Mouse (Mus musculus): ENCODE results near the gene Stab2.

Gene Stab2

DNA sequence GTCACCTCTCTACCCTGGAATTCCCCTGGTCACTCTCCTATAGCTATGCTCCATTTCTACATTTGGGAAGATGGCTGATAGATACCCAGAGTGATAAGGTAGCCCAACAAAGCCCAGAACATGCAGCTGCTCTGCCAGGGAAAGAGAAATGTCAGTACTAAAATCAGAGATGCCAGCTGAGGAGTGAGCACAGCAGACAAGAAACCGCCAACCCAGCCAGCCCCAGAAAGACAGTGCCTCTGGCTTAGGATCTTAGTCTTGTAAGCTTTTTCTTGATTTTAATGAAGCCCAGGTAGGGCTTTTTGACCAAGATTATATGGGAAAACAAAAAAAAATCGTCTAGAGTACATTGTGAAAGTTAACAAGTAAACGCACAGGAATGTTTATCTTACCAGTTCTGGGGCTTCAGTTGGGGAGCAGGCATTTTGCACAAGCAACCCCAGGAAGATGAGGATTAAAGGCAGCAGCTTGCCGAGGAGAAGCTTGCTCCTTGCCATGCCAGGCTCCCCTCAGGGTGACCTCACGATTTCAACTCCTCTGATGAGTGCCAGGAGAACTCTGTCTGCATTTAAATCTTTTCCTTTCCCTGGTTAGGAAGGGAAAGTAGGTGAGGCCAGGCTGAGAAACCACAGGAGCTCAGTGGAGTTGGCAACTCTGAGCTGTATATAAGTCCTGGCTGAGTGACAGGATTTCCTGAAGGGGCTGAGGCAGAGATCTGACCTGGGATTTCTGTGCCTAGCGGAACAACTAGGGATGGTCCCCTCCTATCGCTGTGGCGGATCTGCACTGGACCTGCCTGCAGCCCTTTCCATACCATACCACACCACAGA is at the start of gene Stab2:
Stab2 (minus strand) TSS at position 641 of the 830 bp plus-strand sequence.
- DNase-seq, result no peak

GRCm38 (mm10) chr10:87051714-87052113 is 43.9 kb upstream of the Stab2 start:
- DNase-seq, result no peak

DNA sequence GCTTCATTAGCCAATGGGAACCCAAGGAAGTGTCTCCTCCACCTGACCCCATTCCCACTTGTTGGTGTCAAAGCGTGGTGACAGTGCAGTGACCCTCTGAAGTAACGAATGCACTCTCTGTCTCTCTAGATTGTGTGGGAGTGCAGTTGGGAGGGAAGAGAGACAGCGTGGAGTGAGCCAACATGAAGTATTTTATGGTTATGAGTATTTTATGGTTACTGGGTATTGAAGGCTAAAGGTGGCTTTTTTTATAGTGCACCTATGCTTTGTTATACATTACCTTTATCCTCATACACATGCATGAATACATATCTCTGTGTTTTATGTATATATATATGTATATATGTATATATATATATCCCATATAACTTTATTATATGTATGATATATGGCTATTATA is 41.4 kb upstream of the Stab2 start:
- DNase-seq, result no peak

DNA sequence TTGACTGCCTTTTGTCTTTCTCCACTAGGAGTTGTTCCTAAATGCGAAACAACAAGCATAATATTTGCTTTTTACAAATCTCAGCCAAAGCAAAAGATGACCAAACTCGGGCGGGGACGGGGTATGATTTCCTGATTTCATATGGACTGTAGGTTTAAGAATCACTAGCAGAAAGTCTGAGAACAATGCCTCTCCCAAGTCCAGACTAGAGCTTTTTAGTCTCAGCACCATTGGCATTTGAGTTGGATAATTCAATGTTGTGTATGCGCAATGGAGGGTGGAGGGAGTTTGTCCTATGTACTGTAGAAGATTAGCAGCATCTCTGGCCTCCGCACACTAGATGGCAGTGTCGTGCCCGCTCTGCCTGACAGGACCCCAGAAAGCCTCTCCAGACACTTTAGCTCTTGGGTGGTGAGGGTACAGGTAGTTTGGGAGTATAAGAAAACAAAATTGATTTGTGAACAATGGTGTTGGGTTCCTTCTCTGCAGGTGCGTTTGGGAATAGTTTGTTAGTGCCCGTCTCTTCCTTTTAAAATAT is 39.2 kb upstream of the Stab2 start:
- DNase-seq, result no peak

DNA sequence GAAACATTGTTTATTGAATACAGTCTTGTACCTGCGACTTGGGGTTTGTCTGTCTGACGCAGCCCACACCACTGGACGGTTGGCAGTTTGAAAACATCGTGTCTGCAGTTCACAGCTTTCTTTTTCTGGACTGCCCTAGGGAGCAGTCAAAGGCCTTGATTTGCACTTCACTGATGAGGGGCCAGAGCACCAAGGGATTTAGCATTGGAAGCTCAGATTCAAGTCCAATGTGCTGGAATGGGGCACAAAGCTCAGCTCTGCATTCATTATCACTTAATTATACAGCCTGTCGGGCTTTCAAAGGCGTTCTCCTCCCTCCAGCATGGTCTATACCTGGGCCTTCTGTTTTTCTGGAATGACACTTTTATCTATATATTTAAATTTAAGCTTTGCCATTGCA is 38.6 kb upstream of the Stab2 start:
- no peak for DNase-seq

DNA sequence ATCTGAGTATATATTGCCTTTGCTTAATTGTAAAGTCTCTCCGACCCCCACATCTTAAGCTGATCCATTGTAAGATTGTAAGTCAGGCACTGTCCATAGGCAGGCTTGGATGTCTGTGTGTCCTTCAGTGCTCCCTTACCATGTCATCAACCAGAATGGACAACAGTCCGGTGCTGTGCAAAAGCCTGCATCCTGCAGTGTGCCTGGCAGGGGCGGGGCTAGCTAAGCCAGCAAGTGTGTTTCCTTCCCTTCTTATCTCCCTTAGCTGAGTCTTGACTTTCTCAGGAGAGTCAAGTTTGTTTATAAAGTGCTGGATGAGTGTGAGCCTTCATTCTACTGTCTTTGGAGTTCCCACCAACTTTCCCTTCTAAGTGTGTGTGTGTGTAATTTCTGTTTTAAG is 37.4 kb upstream of the Stab2 start:
- DNase-seq, result no peak

DNA sequence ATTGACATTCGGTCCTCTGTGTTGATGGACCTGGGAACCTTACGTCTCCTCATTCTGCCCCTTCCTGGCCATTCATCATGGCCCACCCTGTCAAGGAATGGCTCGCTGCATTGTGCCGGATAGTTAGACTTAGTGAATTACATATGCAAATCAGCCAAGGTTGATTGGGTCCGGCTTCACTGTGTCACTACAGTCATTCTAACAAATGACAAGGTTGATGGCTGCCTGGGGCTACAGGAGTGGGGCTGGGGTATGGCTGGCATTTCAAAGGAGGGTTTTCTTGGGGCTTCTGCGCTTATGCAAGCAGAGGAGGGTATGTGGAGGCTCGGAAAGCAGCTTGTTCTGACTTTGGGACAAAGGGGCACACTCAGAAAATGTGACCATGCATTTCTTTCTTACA is 33.4 kb upstream of the Stab2 start:
- DNase-seq, result no peak

- DNase-seq, result no peak
Observed at GRCm38 (mm10) chr10:87039800-87040199, 32.0 kb upstream of the Stab2 start.

- no peak for DNase-seq
Observed at GRCm38 (mm10) chr10:87039340-87039739, 31.5 kb upstream of the Stab2 start.

- no peak for DNase-seq
Observed at GRCm38 (mm10) chr10:87037062-87037461, 29.2 kb upstream of the Stab2 start.

DNA sequence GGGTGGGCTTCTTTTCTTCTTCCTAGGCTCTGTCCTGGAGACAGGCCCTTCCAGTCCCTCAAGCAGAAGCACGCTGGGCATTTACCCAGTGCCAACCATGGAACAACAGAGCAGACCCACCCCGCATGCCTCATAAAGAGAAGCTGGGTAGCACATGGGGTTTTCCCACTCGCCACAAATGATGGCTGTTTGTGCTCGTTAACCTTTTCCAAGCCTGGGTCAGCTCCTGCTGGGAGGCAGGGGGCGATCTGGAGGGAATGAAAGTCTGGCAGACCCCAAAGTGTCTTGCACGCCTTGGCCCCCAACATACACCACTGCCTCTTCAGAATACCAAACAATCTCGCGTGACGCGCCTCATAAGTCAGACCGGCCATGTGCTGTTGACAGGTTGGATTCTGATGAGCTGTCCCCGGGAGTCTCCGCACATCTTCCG is 28.5 kb upstream of the Stab2 start:
- no peak for DNase-seq

DNA sequence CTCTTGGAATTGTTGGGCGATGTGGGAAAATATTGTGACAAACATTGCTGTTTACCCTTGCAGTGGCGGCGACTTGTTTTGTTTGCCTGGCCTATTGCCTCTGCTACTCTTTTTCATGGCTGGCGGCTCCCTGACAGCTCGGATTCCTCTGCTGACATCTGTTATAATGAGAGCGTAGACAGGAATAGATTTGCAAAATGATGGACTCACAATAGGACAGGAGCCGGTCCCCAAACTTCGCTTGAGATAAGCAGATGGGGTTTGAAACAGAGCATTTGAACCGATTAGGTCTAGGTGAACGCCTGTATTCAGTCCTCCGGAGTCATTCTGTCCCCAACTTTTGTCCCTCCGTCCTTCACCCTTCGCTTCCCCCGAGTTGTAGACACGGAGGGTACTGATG is 28.0 kb upstream of the Stab2 start:
- DNase-seq, result no peak

DNA sequence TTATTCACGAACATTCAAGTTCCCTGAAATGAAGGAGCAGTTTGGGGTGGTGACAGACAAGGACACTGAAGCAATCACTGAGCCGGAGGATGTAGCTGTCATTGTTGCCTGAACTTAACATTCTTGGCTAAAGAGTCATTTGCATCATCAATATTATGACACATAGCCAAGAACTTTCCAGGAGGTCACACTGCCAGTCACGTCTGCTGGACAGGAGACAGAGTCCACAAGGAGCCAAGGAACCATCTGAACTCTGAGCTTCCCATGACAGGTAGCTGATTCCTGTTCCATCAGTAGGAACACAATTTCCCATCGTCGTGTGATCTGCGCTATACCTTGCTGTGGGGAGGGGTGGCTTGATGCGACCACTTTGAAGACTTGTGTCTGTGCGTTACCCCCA is 24.9 kb upstream of the Stab2 start:
- no peak for DNase-seq

DNA sequence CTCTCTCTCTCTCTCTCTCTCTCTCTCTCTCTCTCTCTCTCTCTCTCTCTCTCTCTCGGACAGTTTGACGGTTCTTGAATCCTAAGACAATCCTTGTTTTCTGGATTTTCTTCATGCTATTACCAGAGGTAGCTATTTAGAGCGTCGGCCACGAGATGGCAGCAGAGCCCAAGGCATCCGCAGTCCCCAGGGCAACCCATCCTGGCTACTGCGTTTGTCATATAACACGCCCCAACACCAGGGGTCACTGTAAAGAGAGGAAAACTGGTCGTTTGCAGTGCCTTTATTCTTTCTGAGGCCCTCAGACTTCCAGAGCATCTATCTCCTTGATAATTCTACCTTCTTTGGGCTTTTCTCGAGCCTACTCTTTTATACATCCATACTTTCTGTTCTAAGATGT is 17.1 kb upstream of the Stab2 start:
- peak; percentile 75 to 90 for DNase-seq

GRCm38 (mm10) chr10:87020711-87021110 is 12.9 kb upstream of the Stab2 start:
- peak; percentile 18 to 72 for DNase-seq

DNA sequence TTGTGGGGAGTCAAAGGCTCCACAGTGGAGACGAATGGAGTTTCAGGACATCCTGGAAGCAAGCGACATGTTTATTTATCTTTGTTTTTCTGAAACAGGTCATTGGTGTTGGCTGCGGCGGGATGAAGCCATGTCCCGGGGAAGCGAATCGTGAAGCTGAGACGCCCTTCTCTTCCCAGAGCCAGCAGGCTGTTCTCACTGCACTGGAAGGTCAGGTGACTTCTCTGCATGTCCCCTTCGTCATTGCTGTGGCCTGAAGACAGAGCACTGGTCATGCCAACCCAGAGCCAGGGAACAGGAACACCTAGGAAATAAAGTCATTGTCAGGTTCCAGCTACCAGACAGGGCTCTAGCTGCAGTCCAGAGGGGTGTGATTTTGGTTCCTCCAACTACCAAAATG is 11.1 kb upstream of the Stab2 start:
- DNase-seq, result no peak

GRCm38 (mm10) chr10:87016151-87016692 is 8.4 kb upstream of the Stab2 start:
- no peak for DNase-seq

- no peak for DNase-seq
Observed at GRCm38 (mm10) chr10:87015403-87015802, 7.6 kb upstream of the Stab2 start.

DNA sequence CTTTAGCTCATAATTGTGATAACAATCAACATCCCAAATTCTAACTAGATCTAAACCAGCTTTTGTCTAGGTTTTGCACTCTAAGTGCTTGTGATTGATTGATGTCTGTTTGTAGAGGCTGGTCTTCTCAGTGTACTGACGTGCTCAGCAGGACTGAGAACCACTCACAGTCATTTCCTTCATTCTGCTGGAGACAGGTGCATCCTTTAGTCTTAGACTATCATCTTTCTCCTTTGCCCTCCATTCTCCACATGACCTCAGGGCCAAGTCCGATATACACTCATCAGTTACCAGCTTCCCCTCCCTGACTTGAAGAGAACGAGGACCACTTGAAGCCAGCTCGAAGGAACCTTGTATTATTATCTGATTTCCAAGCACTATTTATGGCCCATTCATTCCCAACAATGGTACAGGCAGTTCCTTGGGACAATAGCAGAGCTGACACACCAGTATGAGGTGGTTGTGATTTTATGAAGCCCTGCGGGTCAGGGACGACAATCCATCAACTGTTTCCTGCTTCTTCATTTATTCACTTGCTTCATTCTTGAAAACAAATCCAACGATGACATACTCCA is 6.7 kb upstream of the Stab2 start:
- DNase-seq, result no peak

GRCm38 (mm10) chr10:87012087-87012486 is 4.3 kb upstream of the Stab2 start:
- DNase-seq, result no peak

DNA sequence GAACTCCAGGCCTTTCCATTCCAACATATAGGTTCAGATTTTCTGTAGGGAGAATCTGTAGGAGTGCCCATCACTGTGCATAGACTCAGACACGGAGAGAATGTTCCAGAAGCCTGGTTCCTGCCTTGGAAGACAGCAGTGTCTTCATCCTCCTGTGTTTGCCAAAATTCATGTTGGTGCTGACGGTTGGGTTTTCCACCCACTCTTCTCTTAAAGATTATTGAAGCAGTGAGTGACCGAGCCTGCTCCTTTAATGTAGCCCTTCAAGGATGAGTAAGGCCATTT is 332 bp upstream of the Stab2 start:
- DNase-seq, result no peak

- peak; percentile 17 for DNase-seq
Observed at GRCm38 (mm10) chr10:86992238-86992976, 15.4 kb downstream of the Stab2 start.

GRCm38 (mm10) chr10:86990666-86991065 is 17.2 kb downstream of the Stab2 start:
- peak in 1 of 2 experiments; percentile 2 for DNase-seq

- no peak for DNase-seq
Observed at GRCm38 (mm10) chr10:86989838-86990237, 18.0 kb downstream of the Stab2 start.

All from kidney, postnatal 36 days (tissue).